Mouse (Mus musculus) limb, embryonic 15.5 days (tissue): Measurements from ENCODE around the gene Nup153. TPM values are rescaled to one million over a fixed set of nuclear protein-coding genes. Genes with fewer than 3 reads are reported as not detected.

ENCODE experiments used
- polyA plus RNA-seq: library from polyadenylated mRNA; unstranded; fragments of >200 nt; fragmentation: Nextera tagmentation; extraction: Ambion mirVana; gene quantifications from 2 replicates; pipeline ENCODE4 v1.2.1, GENCODE M21; 2015

The Nup153 gene
- polyA plus RNA-seq, 1 experiment from 2014 or later: 19.4 TPM

Other genes with a start within 250 kb of the Nup153 start
- gene Cap2, start 226.1 kb downstream of the Nup153 start, polyA plus RNA-seq: 18.2 and 37.5 TPM in 2 replicates
- 10.6 and 13.6 TPM in 2 replicates for gene Fam8a1, start 58.4 kb downstream of the Nup153 start, polyA plus RNA-seq
- gene Kif13a, start 201.9 kb upstream of the Nup153 start, polyA plus RNA-seq: 21.3 and 23.7 TPM in 2 replicates